In genomic region chr11:104131756-104132155, GRCm38 (mm10) we compare ENCODE assay signal across 8 mouse cellular contexts. TPM values are rescaled to one million over a fixed set of nuclear protein-coding genes. Genes with fewer than 3 reads are reported as not detected.
DNase-seq lines count a peak whose midpoint lies in the region; ATAC-seq and TF ChIP-seq lines count a peak whose summit lies in the region.

No protein-coding gene starts in this region.

- peak; percentile 74 for TF ChIP-seq CTCF in ES-Bruce4 (IDR thresholded peaks at IDR 0.05; ENCODE audit: low read depth, low read length)
- TF ChIP-seq CTCF in testis, adult 2 months (IDR thresholded peaks at IDR 0.05; ENCODE audit: control insufficient read depth, insufficient read depth, insufficient replicate concordance, low read depth, low read length) = peak; percentile 45; the same call in 1 of the 2 replicates

- DNase-seq in B cell, adult 2 months = peak; percentile 44 to 45
- DNase-seq in cerebellum, postnatal 25 days = peak; percentile 93 to 96
- peak; percentile 20 for DNase-seq in gastrocnemius, postnatal 14 days
- peak; percentile 46 to 51 for DNase-seq in layer of hippocampus, postnatal 25 days (ENCODE audit: extremely low spot score in 1 of 2, low spot score in 1 of 2)
- DNase-seq in midbrain, embryonic 14.5 days = peak; percentile 83
- no peak for DNase-seq in urinary bladder, postnatal 10 days (ENCODE audit: low spot score)

- H3K27ac ChIP-seq in ES-Bruce4 (ENCODE audit: insufficient read depth, low read length) = no peak overlapping the region
- no peak overlapping the region for H3K27ac ChIP-seq in midbrain, embryonic 14.5 days (replicated peaks; ENCODE audit: low read depth, low read length)
- no peak overlapping the region for H3K27ac ChIP-seq in testis, adult 2 months (ENCODE audit: control insufficient read depth, insufficient read depth, low read depth, low read length)

- H3K9me3 ChIP-seq in ES-Bruce4 (replicated peaks; ENCODE audit: control insufficient read depth, insufficient read depth, low read length, poor library complexity, severe bottlenecking) = no peaks in the 10 kb centered on the region
- no peaks in the 10 kb centered on the region for H3K9me3 ChIP-seq in midbrain, embryonic 14.5 days (ENCODE audit: control insufficient read depth, low read length)

- H3K4me1 ChIP-seq in ES-Bruce4 (ENCODE audit: control insufficient read depth, insufficient read depth, low read length) = no peaks in the 10 kb centered on the region
- H3K4me1 ChIP-seq in midbrain, embryonic 14.5 days (ENCODE audit: control insufficient read depth, insufficient read depth, low read length) = peaks cover 13% of the 10 kb centered on the region; the same call in 1 of the 2 replicates
- H3K4me1 ChIP-seq in testis, adult 2 months (ENCODE audit: control insufficient read depth, insufficient read depth, low read length) = peaks cover 14% of the 10 kb centered on the region

- H3K4me2 ChIP-seq in midbrain, embryonic 14.5 days (ENCODE audit: low read length) = peak overlapping the region; percentile 95

- peak overlapping the region; percentile 63 for H3K4me3 ChIP-seq in ES-Bruce4 (ENCODE audit: low read depth, low read length)
- H3K4me3 ChIP-seq in midbrain, embryonic 14.5 days (replicated peaks; ENCODE audit: low read depth, low read length) = peak overlapping the region; percentile 62
- peak overlapping the region; percentile 45 for H3K4me3 ChIP-seq in testis, adult 2 months (ENCODE audit: control insufficient read depth, low read depth, low read length)

- under 1% methylated on average over 21 of the region's 21 CpGs for WGBS in midbrain, embryonic 14.5 days

- peaks cover 34% of the 10 kb centered on the region for H3K27me3 ChIP-seq in ES-Bruce4 (ENCODE audit: control insufficient read depth, insufficient read depth, low read length, poor library complexity, severe bottlenecking)
- H3K27me3 ChIP-seq in midbrain, embryonic 14.5 days (ENCODE audit: control insufficient read depth, insufficient read depth, low read length) = peaks cover 30% of the 10 kb centered on the region
- peaks cover 2% of the 10 kb centered on the region for H3K27me3 ChIP-seq in testis, adult 2 months (ENCODE audit: control insufficient read depth, insufficient read depth, low read length)

- intact Hi-C loops in gastrocnemius, postnatal 14 days (cut with DNase I; ENCODE audit: low total_unique reads) = no loop called here

- H3K9ac ChIP-seq in ES-Bruce4 (ENCODE audit: low read depth, poor library complexity, severe bottlenecking) = peak overlapping the region; percentile 51; the same call in 1 of the 2 replicates
- peak overlapping the region; percentile 74; the same call in 1 of the 2 replicates for H3K9ac ChIP-seq in midbrain, embryonic 14.5 days (replicated peaks; ENCODE audit: low read length)

- peak; percentile 62; the same call in 1 of the 2 replicates for ATAC-seq in midbrain, embryonic 14.5 days (ENCODE audit: low FRiP score, low TSS enrichment)

- H3K36me3 ChIP-seq in ES-Bruce4 (ENCODE audit: control insufficient read depth, insufficient read depth, low read length, poor library complexity, severe bottlenecking) = no peaks in the 10 kb centered on the region
- H3K36me3 ChIP-seq in midbrain, embryonic 14.5 days (ENCODE audit: control insufficient read depth, insufficient read depth, low read length) = no peaks in the 10 kb centered on the region
- no peaks in the 10 kb centered on the region for H3K36me3 ChIP-seq in testis, adult 2 months (ENCODE audit: control insufficient read depth, insufficient read depth, low read length)

- TF ChIP-seq POLR2A in ES-Bruce4 (IDR thresholded peaks at IDR 0.05; ENCODE audit: insufficient read depth, low read length) = no peak
- TF ChIP-seq POLR2A in testis, adult 2 months (IDR thresholded peaks at IDR 0.05; ENCODE audit: control insufficient read depth, low read depth, low read length) = no peak

- TF ChIP-seq EP300 in ES-Bruce4 (IDR thresholded peaks at IDR 0.05; ENCODE audit: insufficient read depth, low read depth, low read length) = no peak

RNA-seq across cellular contexts. Expression of gene Crhr1, which starts 0.9 kb away (rescaled TPM):
- polyA plus RNA-seq in ES-Bruce4 (2011; ENCODE audit: insufficient read depth, insufficient read length, low read depth, missing spikeins) = not detected in 2 replicates
- total RNA-seq in gastrocnemius, postnatal 14 days (2021) = not detected
- 1 to 10 TPM; 6.4 to 6.8 TPM for total RNA-seq in layer of hippocampus, postnatal 25 days (2021)
- 4.9 and 7.4 TPM in 2 replicates for polyA plus RNA-seq in midbrain, embryonic 14.5 days (2014; fragmentation: Nextera tagmentation; extraction: Ambion mirVana)
- 0.42 and 0.59 TPM in 2 replicates for polyA plus RNA-seq in testis, adult 2 months (2012; rRNA removed)

RNA-seq across cellular contexts. Expression of gene Sppl2c, which starts 54.4 kb away (rescaled TPM):
- polyA plus RNA-seq in ES-Bruce4 (2011; ENCODE audit: insufficient read depth, insufficient read length, low read depth, missing spikeins) = not detected in 2 replicates
- total RNA-seq in gastrocnemius, postnatal 14 days (2021) = not detected
- not detected for total RNA-seq in layer of hippocampus, postnatal 25 days (2021)
- polyA plus RNA-seq in midbrain, embryonic 14.5 days (2014; fragmentation: Nextera tagmentation; extraction: Ambion mirVana) = not detected in 2 replicates
- polyA plus RNA-seq in testis, adult 2 months (2012; rRNA removed) = 747 and 763 TPM in 2 replicates

Comparison
In these comparisons a context has a peak if more than half of its experiments do, and no peak if none do; other contexts are left out.
1. RNA of gene Sppl2c, which starts 54.4 kb away (polyA plus RNA-seq): 747 to 763 TPM in testis, adult 2 months; not detected in ES-Bruce4 and not detected in midbrain, embryonic 14.5 days; every median in the first group is over 100 times any median in the second.
2. Peak in every context shown above with its lines, with median percentiles within 50 percentile points of each other: H3K4me3 ChIP-seq.